Mouse (Mus musculus): Measurements from ENCODE around the gene Laptm5.

- no peak for TF ChIP-seq CTCF (IDR thresholded peaks at IDR 0.05; ENCODE audit: borderline replicate concordance, control insufficient read depth, extremely low read depth, insufficient read depth, low read length, poor library complexity)
- no peak for TF ChIP-seq POLR2A (IDR thresholded peaks at IDR 0.05; ENCODE audit: control insufficient read depth, extremely low read depth, insufficient read depth, low read length, poor library complexity)
Measured at GRCm38 (mm10) chr4:130872414-130872813, 40.5 kb upstream of the Laptm5 start.

Measured in thymus, adult 2 months (tissue).